Mouse (Mus musculus): ENCODE data around the gene Ppm1h. TPM values are rescaled to one million over a fixed set of nuclear protein-coding genes. Genes with fewer than 3 reads are reported as not detected.

Gene Ppm1h
- polyA plus RNA-seq, 1 experiment from 2014 or later = 26.0 TPM

- H3K27me3 ChIP-seq = no peaks in the 10 kb centered on the region
- DNase-seq (ENCODE audit: low read depth, low spot score) (no peak), ATAC-seq (no peak)
- no peak for TF ChIP-seq CTCF (IDR thresholded peaks at IDR 0.05)
- CTCF ChIA-PET = interaction anchor here (1.1 kb wide), 1 partner anchor 56 kb away, joined by 3 read pairs; no protein-coding TSS in a partner anchor
- in situ Hi-C loops (cut with MboI; ENCODE audit: low pct_unique_long_range_greater_than_20kb) = no loop called here
- POLR2A ChIA-PET = no interaction called here
Observed at GRCm38 (mm10) chr10:122862386-122863023, 183.9 kb downstream of the Ppm1h start.

DNA sequence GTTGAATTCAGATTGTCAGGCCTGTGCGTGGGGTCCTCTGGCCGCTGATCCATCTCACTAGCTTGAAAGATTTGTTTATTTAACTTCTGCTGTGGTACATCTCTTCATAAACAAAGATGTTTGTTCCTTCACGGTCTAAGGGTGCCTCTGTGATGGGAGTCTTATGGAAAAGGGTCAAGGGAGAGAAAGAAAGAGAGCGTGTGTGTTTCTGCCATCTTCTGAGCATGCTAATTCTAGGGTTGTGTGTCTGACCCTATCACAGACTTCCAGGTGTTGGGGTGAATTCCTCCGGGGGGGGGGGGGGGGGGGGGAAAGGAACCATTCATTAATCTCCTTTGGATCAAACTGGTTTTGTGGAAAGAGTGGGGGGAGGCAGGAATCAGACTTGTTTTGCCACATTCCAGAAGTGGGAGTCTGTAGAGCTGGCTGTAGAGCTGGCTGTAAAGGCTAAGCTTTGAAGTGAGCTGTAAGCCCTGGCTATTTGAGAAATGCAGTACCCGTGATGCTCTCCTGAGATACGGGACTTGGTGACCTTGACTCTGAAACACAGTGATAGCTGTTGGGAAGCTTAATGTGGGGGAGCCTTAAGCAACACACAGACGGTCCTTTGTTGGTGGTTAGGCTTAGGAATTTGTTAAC, 191.4 kb downstream of the Ppm1h start:
- in situ Hi-C loops (cut with MboI; ENCODE audit: low pct_unique_long_range_greater_than_20kb) = no loop called here
- ChIA-PET POLR2A (interaction anchor here (1.0 kb wide), 1 partner anchor 22 kb away, joined by 4 read pairs; no protein-coding TSS in a partner anchor), CTCF (interaction anchor here (0.9 to 2.8 kb wide), 3 partner anchors 21 to 65 kb away, joined by 3 to 9 read pairs (median 3); no protein-coding TSS in a partner anchor)
- ATAC-seq = peak; percentile 25
- no peaks in the 10 kb centered on the region for H3K27me3 ChIP-seq
- no peak for DNase-seq (ENCODE audit: low read depth, low spot score)
- no peak for TF ChIP-seq CTCF (IDR thresholded peaks at IDR 0.05)

DNA sequence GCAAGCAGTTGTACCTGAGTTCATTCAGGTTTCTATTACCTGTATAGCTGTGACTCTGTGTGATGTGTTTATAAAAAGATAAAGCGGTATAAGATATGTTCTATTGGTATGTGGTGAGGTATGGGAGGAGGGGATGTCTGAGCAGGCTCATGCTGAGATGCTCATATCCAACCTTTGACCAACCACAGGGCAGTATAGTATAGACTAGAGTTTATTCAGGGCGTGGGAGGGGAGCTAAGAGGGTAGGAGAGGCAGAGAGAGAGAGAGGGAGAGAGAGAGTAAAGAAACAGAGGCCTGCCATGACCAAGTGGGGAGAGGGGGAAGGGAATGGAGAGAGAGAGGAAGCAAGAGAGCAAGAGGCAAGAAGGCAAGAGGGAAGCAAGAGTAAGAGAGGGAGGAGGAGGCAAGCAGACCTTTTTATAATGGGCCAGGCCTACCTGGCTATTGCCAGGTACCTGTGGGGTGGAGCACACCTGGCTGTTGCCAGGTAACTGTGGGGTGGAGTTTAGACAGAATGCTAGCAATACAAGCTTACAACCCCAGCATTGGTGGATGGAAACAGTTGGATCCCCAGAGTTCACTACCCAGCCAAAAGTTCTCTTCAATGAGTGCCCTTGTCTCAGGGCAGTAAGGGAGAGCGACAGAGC, 192.4 kb downstream of the Ppm1h start:
- ATAC-seq = no peak
- no peak for TF ChIP-seq CTCF (IDR thresholded peaks at IDR 0.05)
- in situ Hi-C loops (cut with MboI; ENCODE audit: low pct_unique_long_range_greater_than_20kb) = no loop called here
- no peaks in the 10 kb centered on the region for H3K27me3 ChIP-seq
- ChIA-PET POLR2A (no interaction called here), CTCF (interaction anchor here (0.9 to 2.8 kb wide), 3 partner anchors 16 to 64 kb away, joined by 3 to 9 read pairs (median 6); no protein-coding TSS in a partner anchor)
- no peak for DNase-seq (ENCODE audit: low read depth, low spot score)

DNA sequence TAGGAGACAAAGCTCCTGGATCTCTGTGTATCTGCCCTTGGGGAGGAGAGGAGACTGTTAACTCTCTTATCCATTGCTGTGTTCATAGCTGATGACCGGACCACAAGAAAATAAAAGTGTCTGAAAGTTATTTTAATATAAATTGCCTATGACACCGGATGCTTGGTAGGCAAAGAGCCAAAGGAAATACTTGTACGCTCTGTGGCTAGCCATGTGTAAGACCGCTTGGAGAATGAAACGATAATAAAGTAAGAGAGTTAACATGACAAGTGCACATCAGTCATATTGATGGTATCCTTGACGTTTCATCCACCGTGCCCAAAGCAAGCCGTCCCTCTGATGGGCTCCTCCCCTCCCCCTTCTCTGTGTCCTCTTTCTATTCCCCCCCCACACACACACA, 194.2 kb downstream of the Ppm1h start:
- ATAC-seq = peak; percentile 71
- no peak for TF ChIP-seq CTCF (IDR thresholded peaks at IDR 0.05)
- in situ Hi-C loops (cut with MboI; ENCODE audit: low pct_unique_long_range_greater_than_20kb) = no loop called here
- POLR2A ChIA-PET = interaction anchor here (0.6 to 1.1 kb wide), 4 partner anchors 12 to 111 kb away, joined by 3 to 4 read pairs (median 4); no protein-coding TSS in a partner anchor
- H3K27me3 ChIP-seq = no peaks in the 10 kb centered on the region
- CTCF ChIA-PET = interaction anchor here (1.0 to 2.8 kb wide), 5 partner anchors 17 to 66 kb away, joined by 3 to 9 read pairs (median 5); no protein-coding TSS in a partner anchor
- no peak for DNase-seq (ENCODE audit: low read depth, low spot score)

- no peak for ATAC-seq
- TF ChIP-seq CTCF (IDR thresholded peaks at IDR 0.05) = no peak
- POLR2A ChIA-PET = interaction anchor here (0.9 to 1.3 kb wide), 4 partner anchors 20 to 108 kb away, joined by 3 to 6 read pairs (median 4); no protein-coding TSS in a partner anchor
Observed at GRCm38 (mm10) chr10:122876964-122877363, 198.4 kb downstream of the Ppm1h start.

DNA sequence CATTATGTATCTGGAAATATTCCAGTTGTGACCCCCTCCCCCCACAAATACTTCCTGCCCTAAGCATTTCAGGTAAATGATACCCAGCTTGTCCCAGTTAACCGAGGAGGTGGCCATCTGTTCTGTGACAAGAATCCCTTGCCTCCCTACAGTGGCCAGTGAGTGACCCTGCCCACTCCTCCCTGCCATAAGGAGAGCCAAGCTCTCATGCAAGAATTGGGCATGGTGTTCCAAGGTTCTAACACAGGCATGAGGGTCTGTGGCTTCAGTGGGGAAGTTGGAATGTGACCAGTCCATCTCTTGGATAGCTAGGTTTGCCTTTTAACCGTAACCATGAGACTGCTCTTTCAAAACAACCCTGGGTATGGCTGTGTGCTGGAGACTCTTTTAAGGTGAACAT, 198.9 kb downstream of the Ppm1h start:
- POLR2A ChIA-PET = interaction anchor here (0.9 to 1.3 kb wide), 4 partner anchors 21 to 107 kb away, joined by 3 to 6 read pairs (median 4); no protein-coding TSS in a partner anchor
- no peak for ATAC-seq
- DNase-seq (ENCODE audit: low read depth, low spot score) = no peak

More at GRCm38 (mm10) chr10:122876964-122877363, 198.4 kb downstream of the Ppm1h start:
- CTCF ChIA-PET = interaction anchor here (1.2 kb wide), 1 partner anchor 22 kb away, joined by 3 read pairs; no protein-coding TSS in a partner anchor
- no peak for DNase-seq (ENCODE audit: low read depth, low spot score)
- no peaks in the 10 kb centered on the region for H3K27me3 ChIP-seq
- in situ Hi-C loops (cut with MboI; ENCODE audit: low pct_unique_long_range_greater_than_20kb) = no loop called here

GRCm38 (mm10) chr10:122881456-122881855, 202.9 kb downstream of the Ppm1h start:
- in situ Hi-C loops (cut with MboI; ENCODE audit: low pct_unique_long_range_greater_than_20kb) = no loop called here
- no peak for ATAC-seq
- no peak for TF ChIP-seq CTCF (IDR thresholded peaks at IDR 0.05)
- no peaks in the 10 kb centered on the region for H3K27me3 ChIP-seq
- POLR2A ChIA-PET = interaction anchor here (1.0 kb wide), 1 partner anchor 104 kb away, joined by 4 read pairs; no protein-coding TSS in a partner anchor
- CTCF ChIA-PET = interaction anchor here (1.3 to 1.9 kb wide), 2 partner anchors 14 to 15 kb away, joined by 4 to 6 read pairs; no protein-coding TSS in a partner anchor
- no peak for DNase-seq (ENCODE audit: low read depth, low spot score)

More for the DNA sequence above, 198.9 kb downstream of the Ppm1h start:
- TF ChIP-seq CTCF (IDR thresholded peaks at IDR 0.05) = no peak
- CTCF ChIA-PET = no interaction called here
- no peaks in the 10 kb centered on the region for H3K27me3 ChIP-seq
- in situ Hi-C loops (cut with MboI; ENCODE audit: low pct_unique_long_range_greater_than_20kb) = no loop called here

GRCm38 (mm10) chr10:122882614-122883013, 204.1 kb downstream of the Ppm1h start:
- ATAC-seq (peak; percentile 61), DNase-seq (ENCODE audit: low read depth, low spot score) (peak; percentile 43)
- no peaks in the 10 kb centered on the region for H3K27me3 ChIP-seq
- CTCF ChIA-PET = interaction anchor here (0.8 to 1.9 kb wide), 3 partner anchors 13 to 75 kb away, joined by 4 to 6 read pairs (median 4); no protein-coding TSS in a partner anchor
- no peak for TF ChIP-seq CTCF (IDR thresholded peaks at IDR 0.05)
- in situ Hi-C loops (cut with MboI; ENCODE audit: low pct_unique_long_range_greater_than_20kb) = no loop called here
- POLR2A ChIA-PET = interaction anchor here (0.9 to 1.2 kb wide), 4 partner anchors 12 to 102 kb away, joined by 3 to 7 read pairs (median 4); no protein-coding TSS in a partner anchor

GRCm38 (mm10) chr10:122883823-122884743, 205.5 kb downstream of the Ppm1h start:
- DNase-seq (ENCODE audit: low read depth, low spot score) = peak; percentile 63
- ATAC-seq = peak; percentile 51
- in situ Hi-C loops (cut with MboI; ENCODE audit: low pct_unique_long_range_greater_than_20kb) = no loop called here
- POLR2A ChIA-PET = interaction anchor here (0.6 to 1.5 kb wide), 7 partner anchors 12 to 962 kb away, joined by 3 to 6 read pairs (median 4); no protein-coding TSS in a partner anchor
- TF ChIP-seq CTCF (IDR thresholded peaks at IDR 0.05) = no peak
- CTCF ChIA-PET = interaction anchor here (0.7 to 1.4 kb wide), 4 partner anchors 36 to 84 kb away, joined by 3 to 6 read pairs (median 3); no protein-coding TSS in a partner anchor
- no peaks in the 10 kb centered on the region for H3K27me3 ChIP-seq
